Comparison of ENCODE assay signal across 10 mouse cellular contexts in genomic region chrX:12467528-12468179, GRCm38 (mm10).
DNase-seq lines count a peak whose midpoint lies in the region; ATAC-seq and TF ChIP-seq lines count a peak whose summit lies in the region.
"Had no signal": no experiment of that assay in that cellular context is flagged by ENCODE, and none has a peak within 500 bp of the region (broad histone marks: within the 10 kb centered on the region; RNA-seq: fewer than 3 reads in every experiment).

No protein-coding gene starts in this region.

- peak overlapping the region; percentile 73 for H3K27ac ChIP-seq in heart, embryonic 10.5 days
- peak overlapping the region; percentile 36; the same call in 1 of the 2 replicates for H3K27ac ChIP-seq in hindbrain, postnatal 0 days
- peak overlapping the region; percentile 41; the same call in 1 of the 2 replicates for H3K27ac ChIP-seq in liver, embryonic 15.5 days (replicated peaks)
- H3K27ac ChIP-seq in gastrocnemius, adult 2 months = no peak overlapping the region

- intact Hi-C loops in heart, postnatal 14 days (cut with DNase I) = no loop called here
- intact Hi-C loops in gastrocnemius, adult 2 months (cut with DNase I) = no loop called here

- no peak overlapping the region for H3K4me2 ChIP-seq in hindbrain, postnatal 0 days (ENCODE audit: low read depth, low read length)
- H3K4me2 ChIP-seq in liver, embryonic 15.5 days = no peak overlapping the region

- no peak overlapping the region for H3K9ac ChIP-seq in hindbrain, postnatal 0 days (replicated peaks; ENCODE audit: low read length)
- no peak overlapping the region for H3K9ac ChIP-seq in liver, embryonic 15.5 days

- DNase-seq in heart, embryonic 10.5 days (ENCODE audit: low spot score) = no peak
- no peak for DNase-seq in heart, postnatal 14 days
- peak; percentile 18 for DNase-seq in R1 (ENCODE audit: low read depth, low spot score)
- no peak for DNase-seq in hindbrain, postnatal 0 days (ENCODE audit: low spot score)
- no peak for DNase-seq in cerebellum, adult 11-12 months
- no peak for DNase-seq in gastrocnemius, adult 2 months
- DNase-seq in right cerebral cortex, adult 18-20 months = no peak
- DNase-seq: cerebellum, postnatal 25 days; layer of hippocampus, postnatal 36 days had no signal

- no peak for ATAC-seq in hindbrain, postnatal 0 days
- peak; percentile 47; the same call in 1 of the 2 replicates for ATAC-seq in liver, embryonic 15.5 days (ENCODE audit: insufficient read depth)

- peaks cover 18% of the 10 kb centered on the region for H3K4me1 ChIP-seq in heart, embryonic 10.5 days
- H3K4me1 ChIP-seq in hindbrain, postnatal 0 days (ENCODE audit: insufficient read depth, low read length) = no peaks in the 10 kb centered on the region
- no peaks in the 10 kb centered on the region for H3K4me1 ChIP-seq in liver, embryonic 15.5 days (replicated peaks)

- H3K27me3 ChIP-seq in heart, embryonic 10.5 days (ENCODE audit: insufficient read depth, poor library complexity, severe bottlenecking) = peaks cover 22% of the 10 kb centered on the region; the same call in 1 of the 2 replicates
- no peaks in the 10 kb centered on the region for H3K27me3 ChIP-seq in hindbrain, postnatal 0 days (ENCODE audit: insufficient read depth, low read length)
- H3K27me3 ChIP-seq in liver, embryonic 15.5 days = no peaks in the 10 kb centered on the region

- TF ChIP-seq CTCF in hindbrain, postnatal 0 days (IDR thresholded peaks at IDR 0.05; ENCODE audit: low read depth) = no peak
- no peak for TF ChIP-seq CTCF in gastrocnemius, adult 2 months (IDR thresholded peaks at IDR 0.05)

- H3K9me3 ChIP-seq in heart, embryonic 10.5 days = no peaks in the 10 kb centered on the region
- H3K9me3 ChIP-seq in hindbrain, postnatal 0 days (ENCODE audit: low read length) = no peaks in the 10 kb centered on the region
- H3K9me3 ChIP-seq in liver, embryonic 15.5 days (replicated peaks) = no peaks in the 10 kb centered on the region

- H3K36me3 ChIP-seq in heart, embryonic 10.5 days = no peaks in the 10 kb centered on the region
- no peaks in the 10 kb centered on the region for H3K36me3 ChIP-seq in hindbrain, postnatal 0 days (ENCODE audit: insufficient read depth, low read length)
- H3K36me3 ChIP-seq in liver, embryonic 15.5 days (replicated peaks) = no peaks in the 10 kb centered on the region

- no peak overlapping the region for H3K4me3 ChIP-seq in heart, embryonic 10.5 days
- no peak overlapping the region for H3K4me3 ChIP-seq in hindbrain, postnatal 0 days (ENCODE audit: low read length)
- no peak overlapping the region for H3K4me3 ChIP-seq in liver, embryonic 15.5 days (replicated peaks)
- H3K4me3 ChIP-seq in gastrocnemius, adult 2 months = no peak overlapping the region

- 48% methylated on average over 10 of the region's 10 CpGs for WGBS in heart, embryonic 10.5 days
- 48% methylated on average over 10 of the region's 10 CpGs for WGBS in hindbrain, postnatal 0 days
- WGBS in liver, embryonic 15.5 days (ENCODE audit: insufficient replicate concordance) = 37% methylated on average over 10 of the region's 10 CpGs
